Mouse (Mus musculus) limb, embryonic 14.5 days (tissue): Measurements from ENCODE around the gene Lmo7. TPM values are rescaled to one million over a fixed set of nuclear protein-coding genes. Genes with fewer than 3 reads are reported as not detected.

Experiments
- ATAC-seq: fragments of 200-750 bp; cut with Nextera tagmentation; 2 replicates; pipeline ENCODE4 v1.8.0; 2017; ENCODE audit warnings: low read depth, moderate number of reproducible peaks, moderate TSS enrichment; ENCODE audit not compliant: low FRiP score
- DNase-seq: peaks from one replicate; pipeline ENCODE4 v3.0.0-alpha.2; 2015; ENCODE audit warnings: low spot score
- H3K27ac ChIP-seq: fragments of 300-500 bp; sonication (generic); replicated peaks from 2 replicates; pipeline ENCODE4 v1.5.1; 2014; ENCODE audit warnings: low read depth, mild to moderate bottlenecking, low read length, moderate library complexity, mixed read lengths
- H3K27me3 ChIP-seq: fragments of 300-500 bp; sonication (generic); 2 replicates; pipeline ENCODE4 v1.6.1; 2014; ENCODE audit warnings: low read length, mixed read lengths; ENCODE audit not compliant: control insufficient read depth, insufficient read depth
- H3K36me3 ChIP-seq: fragments of 300-500 bp; sonication (generic); 2 replicates; pipeline ENCODE4 v1.6.1; 2014; ENCODE audit warnings: mild to moderate bottlenecking, low read length, moderate library complexity, mixed read lengths; ENCODE audit not compliant: control insufficient read depth, insufficient read depth
- H3K4me1 ChIP-seq: fragments of 300-500 bp; sonication (generic); 2 replicates; pipeline ENCODE4 v1.6.1; 2014; ENCODE audit warnings: antibody characterized with exemption, low read length, mixed read lengths; ENCODE audit not compliant: control insufficient read depth, insufficient read depth
- H3K4me2 ChIP-seq: fragments of 300-500 bp; sonication (generic); replicated peaks from 2 replicates; pipeline ENCODE4 v1.6.1; 2014; ENCODE audit warnings: low read depth, mild to moderate bottlenecking, low read length, moderate library complexity; ENCODE audit not compliant: severe bottlenecking
- H3K4me3 ChIP-seq: fragments of 300-500 bp; sonication (generic); replicated peaks from 2 replicates; pipeline ENCODE4 v1.5.1; 2014; ENCODE audit warnings: low read length
- H3K9ac ChIP-seq: fragments of 300-500 bp; sonication (generic); 2 replicates; pipeline ENCODE4 v1.6.1; 2014; ENCODE audit warnings: mild to moderate bottlenecking, low read depth, low read length, moderate library complexity; ENCODE audit not compliant: severe bottlenecking
- H3K9me3 ChIP-seq: fragments of 300-500 bp; sonication (generic); 2 replicates; pipeline ENCODE4 v1.6.1; 2016; ENCODE audit warnings: low read length; ENCODE audit not compliant: control insufficient read depth
- POLR2A ChIP-seq: fragments of 200-500 bp; IDR thresholded peaks from 2 replicates; pipeline ENCODE4 v1.8.0; 2012; ENCODE audit warnings: inconsistent platforms, mild to moderate bottlenecking, moderate library complexity, borderline replicate concordance; ENCODE audit not compliant: insufficient read depth, insufficient read length; ENCODE audit errors: extremely low read depth
- WGBS: fragments of 180-500 bp; shearing (Covaris S2); extraction: QIAGEN DNeasy Blood & Tissue Kit; methylation state at CpG from one replicate; pipeline ENCODE4 v1.1.7; 2014; 5-methylcytosine and 5-hydroxymethylcytosine counted together
- polyA plus RNA-seq, 2 experiments: library from polyadenylated mRNA; depleted of rRNA in 1 of 2; stranded (reverse) in 1 of 2; unstranded in 1 of 2; fragments of >200 nt; fragmentation: Nextera tagmentation in 1 of 2; extraction: Ambion mirVana in 1 of 2; gene quantifications; 2 replicates each; pipeline versions ENCODE4 v1.2.1 to v1.2.3; 2012 to 2014

Gene Lmo7
- polyA plus RNA-seq, 2 experiments: 21.6 to 26.2 TPM

DNA sequence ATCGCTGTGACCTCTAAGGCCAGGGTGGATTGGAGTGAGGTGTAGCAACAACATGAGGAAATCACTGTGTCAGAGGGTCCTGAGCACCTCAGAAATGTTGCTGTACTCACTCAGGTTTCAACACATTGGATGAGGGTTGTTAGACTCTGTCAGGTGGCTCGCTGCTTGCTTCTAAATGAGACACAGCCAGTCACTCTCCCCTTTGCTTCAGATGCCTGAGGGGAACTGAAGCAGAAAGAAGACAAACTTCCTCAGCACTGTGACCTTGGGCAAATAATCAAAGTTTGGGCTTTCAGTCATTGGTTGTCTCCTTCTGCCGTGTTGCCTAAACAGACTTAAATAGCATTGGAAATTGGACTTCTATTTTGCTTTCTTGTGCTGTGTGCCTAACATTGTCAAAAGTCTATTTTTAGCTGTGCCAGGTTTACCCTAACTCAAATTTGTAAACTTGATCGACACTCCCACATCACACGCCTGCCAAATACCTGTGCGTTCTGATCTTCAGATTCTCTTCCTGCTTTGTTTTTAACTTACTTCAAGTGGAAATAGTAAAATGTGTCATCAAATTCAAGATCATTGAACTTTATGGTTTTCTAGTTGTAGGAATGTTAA is 122.9 kb downstream of the Lmo7 start:
- Histone ChIP-seq H3K9me3 (no peaks in the 10 kb centered on the region), H3K4me2 (no peak overlapping the region), H3K4me3 (no peak overlapping the region), H3K27ac (no peak overlapping the region), H3K9ac (no peak overlapping the region), H3K36me3 (no peaks in the 10 kb centered on the region), H3K4me1 (0 out of 2 replicates have a peak, but pooled peaks cover 3% of the 10 kb centered on the region), H3K27me3 (no peaks in the 10 kb centered on the region)
- no peak for TF ChIP-seq POLR2A
- WGBS: 73% methylated on average over 6 of the region's 6 CpGs
- DNase-seq (no peak), ATAC-seq (no peak)

DNA sequence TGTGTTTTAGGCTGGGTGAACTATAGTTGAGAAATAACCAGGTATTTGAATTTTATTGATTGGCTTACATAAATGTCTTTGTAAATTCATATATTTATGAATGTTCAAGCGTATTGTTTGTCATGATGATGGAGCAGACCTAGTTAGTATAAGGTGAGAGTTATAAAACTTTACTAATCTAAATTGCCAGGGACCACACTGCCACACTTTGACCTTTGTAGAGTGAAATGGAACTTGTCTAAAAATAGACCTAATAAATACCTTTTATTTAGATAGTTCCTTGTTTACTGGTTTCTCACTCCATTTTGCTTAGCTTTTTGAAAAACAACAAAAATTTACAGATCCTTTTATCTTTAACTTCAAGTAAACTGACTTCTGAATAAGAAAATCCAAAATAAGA is 123.5 kb downstream of the Lmo7 start:
- no peaks in the 10 kb centered on the region for H3K27me3 ChIP-seq

DNA sequence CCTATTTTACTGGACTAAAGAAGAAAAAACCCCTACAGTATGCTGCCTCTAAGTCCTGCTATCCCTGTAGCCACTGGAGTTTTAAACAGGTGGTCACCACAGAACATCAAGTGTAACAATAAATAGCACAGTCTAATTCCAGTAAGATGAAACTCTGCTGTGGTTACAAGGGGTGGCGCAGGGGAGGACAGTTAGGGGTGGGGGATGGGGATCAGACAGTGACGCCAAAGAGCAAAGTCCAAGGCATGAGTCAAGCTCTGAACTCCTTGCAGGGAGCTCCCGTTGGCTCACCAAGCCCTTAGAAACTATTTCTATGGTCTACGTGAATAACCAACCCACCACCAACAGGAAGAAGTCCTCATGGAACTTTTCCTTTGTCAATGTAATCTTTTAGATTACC is 124.0 kb downstream of the Lmo7 start:
- Histone ChIP-seq H3K36me3 (no peaks in the 10 kb centered on the region), H3K27me3 (no peaks in the 10 kb centered on the region), H3K4me2 (no peak overlapping the region), H3K4me3 (no peak overlapping the region), H3K27ac (no peak overlapping the region), H3K9me3 (no peaks in the 10 kb centered on the region), H3K9ac (no peak overlapping the region), H3K4me1 (no peaks in the 10 kb centered on the region)
- WGBS: 54% methylated on average over 4 of the region's 4 CpGs
- DNase-seq: no peak
- no peak for TF ChIP-seq POLR2A
- ATAC-seq: no peak

More for the DNA sequence above, 123.5 kb downstream of the Lmo7 start:
- DNase-seq: no peak
- H3K27ac ChIP-seq: no peak overlapping the region
- no peaks in the 10 kb centered on the region for H3K36me3 ChIP-seq
- 80% methylated on average over 1 of the region's 1 CpGs for WGBS
- no peaks in the 10 kb centered on the region for H3K9me3 ChIP-seq
- TF ChIP-seq POLR2A: no peak
- no peak overlapping the region for H3K4me3 ChIP-seq
- no peak for ATAC-seq
- no peak overlapping the region for H3K9ac ChIP-seq
- H3K4me1 ChIP-seq: no peaks in the 10 kb centered on the region
- H3K4me2 ChIP-seq: no peak overlapping the region

DNA sequence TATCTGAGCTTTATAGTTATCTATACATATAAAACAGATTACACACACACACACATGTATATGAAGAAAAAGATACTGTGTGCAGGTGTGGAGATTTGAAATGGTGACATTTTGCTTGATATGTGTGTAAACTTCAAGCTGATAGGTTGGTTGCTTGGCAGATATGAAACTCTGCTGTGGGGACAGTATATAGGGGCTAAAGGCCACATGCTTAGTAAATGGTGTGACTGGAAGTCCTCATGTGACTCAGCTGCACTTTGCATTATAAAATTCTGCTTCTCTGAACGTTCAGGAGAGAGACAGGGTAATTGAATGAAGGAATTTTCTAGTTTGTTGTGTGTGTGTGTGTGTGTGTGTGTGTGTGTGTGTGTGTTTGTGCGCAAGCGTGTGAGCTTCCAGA is 124.5 kb downstream of the Lmo7 start:
- TF ChIP-seq POLR2A: no peak
- Histone ChIP-seq H3K27ac (no peak overlapping the region), H3K4me1 (no peaks in the 10 kb centered on the region), H3K4me2 (no peak overlapping the region), H3K4me3 (no peak overlapping the region), H3K9ac (no peak overlapping the region), H3K27me3 (no peaks in the 10 kb centered on the region), H3K36me3 (no peaks in the 10 kb centered on the region), H3K9me3 (no peaks in the 10 kb centered on the region)
- DNase-seq: no peak
- WGBS: 76% methylated on average over 3 of the region's 3 CpGs
- ATAC-seq: no peak

DNA sequence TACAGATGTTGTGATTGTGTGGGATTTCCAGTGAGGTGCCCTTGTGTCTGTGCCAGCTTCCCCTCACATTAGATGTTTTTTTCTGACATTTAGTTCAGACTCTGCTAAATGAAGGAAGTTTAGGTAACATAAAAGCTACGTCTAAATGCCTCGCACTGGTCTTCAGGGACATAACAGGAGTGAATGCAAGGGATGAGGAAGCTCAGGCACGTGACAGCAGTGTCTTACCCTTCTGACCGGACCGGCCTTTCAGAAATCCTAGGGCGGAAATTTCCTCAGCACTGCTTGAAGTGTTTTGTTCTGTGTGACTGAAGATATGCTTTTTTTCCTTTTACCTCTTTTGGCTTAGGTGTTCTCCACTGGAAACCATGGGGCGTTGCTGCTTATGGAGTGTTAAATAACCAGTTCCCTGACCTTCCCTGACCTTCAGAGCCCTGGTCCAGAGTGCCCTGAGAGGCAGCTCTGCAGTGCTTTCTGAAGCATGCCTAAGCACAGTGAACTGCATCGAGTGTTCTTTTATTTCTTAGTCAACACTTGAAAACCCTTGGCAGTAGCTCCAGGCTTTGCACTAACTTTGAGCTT is 129.6 kb downstream of the Lmo7 start:
- Histone ChIP-seq H3K4me3 (no peak overlapping the region), H3K36me3 (no peaks in the 10 kb centered on the region), H3K27me3 (no peaks in the 10 kb centered on the region), H3K9ac (no peak overlapping the region), H3K4me2 (no peak overlapping the region), H3K9me3 (no peaks in the 10 kb centered on the region), H3K4me1 (no peaks in the 10 kb centered on the region), H3K27ac (no peak overlapping the region)
- whole genome bisulfite sequencing: 68% methylated on average over 8 of the region's 8 CpGs
- ATAC-seq (no peak), DNase-seq (no peak)
- no peak for TF ChIP-seq POLR2A
